Mouse (Mus musculus): ENCODE data around the gene Fastkd3. TPM values are rescaled to one million over a fixed set of nuclear protein-coding genes. Genes with fewer than 3 reads are reported as not detected.
A peak's percentile ranks its signal among the peaks of the same experiment; 100 is the strongest.

The Fastkd3 gene
- total and polyA plus RNA-seq, 2 experiments from 2014 or later: 13.9 to 19.2 TPM

DNA sequence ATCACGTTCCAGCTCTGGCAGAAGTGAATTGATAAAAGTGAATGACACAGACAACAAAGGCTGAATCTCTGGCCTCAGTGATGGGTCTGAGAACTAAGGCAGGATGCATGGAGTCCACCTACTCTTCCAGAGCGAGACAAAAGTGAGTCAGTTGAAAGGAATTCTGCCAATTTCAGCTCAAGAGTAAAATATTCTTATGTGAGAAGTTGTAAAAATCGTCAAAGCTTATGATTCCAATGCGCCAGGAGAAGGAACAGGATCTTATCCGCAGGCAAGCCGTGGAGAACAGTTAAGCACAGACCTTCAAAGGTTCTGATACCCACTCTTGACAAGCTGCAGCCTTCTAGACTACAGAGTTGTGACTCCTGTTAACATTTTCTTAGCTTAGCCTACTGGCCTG, 21.1 kb downstream of the Fastkd3 start:
- no peaks in the 10 kb centered on the region for H3K36me3 ChIP-seq (ENCODE audit: insufficient read depth, low read length)
- 80% methylated on average over 6 of the region's 6 CpGs for whole genome bisulfite sequencing
- H3K9ac ChIP-seq (replicated peaks; ENCODE audit: low read length): no peak overlapping the region
- no peaks in the 10 kb centered on the region for H3K9me3 ChIP-seq (ENCODE audit: low read length)
- DNase-seq (ENCODE audit: low spot score) (no peak), ATAC-seq (no peak)
- no peaks in the 10 kb centered on the region; the same call in none of the 2 replicates for H3K4me1 ChIP-seq (ENCODE audit: insufficient read depth, low read length)
- no peaks in the 10 kb centered on the region for H3K27me3 ChIP-seq (ENCODE audit: insufficient read depth, low read length)
- no peak overlapping the region for H3K4me3 ChIP-seq (ENCODE audit: low read length)
- no peak overlapping the region for H3K27ac ChIP-seq
- no peak overlapping the region for H3K4me2 ChIP-seq (ENCODE audit: low read depth, low read length)
- TF ChIP-seq CTCF (IDR thresholded peaks at IDR 0.05; ENCODE audit: low read depth): no peak

DNA sequence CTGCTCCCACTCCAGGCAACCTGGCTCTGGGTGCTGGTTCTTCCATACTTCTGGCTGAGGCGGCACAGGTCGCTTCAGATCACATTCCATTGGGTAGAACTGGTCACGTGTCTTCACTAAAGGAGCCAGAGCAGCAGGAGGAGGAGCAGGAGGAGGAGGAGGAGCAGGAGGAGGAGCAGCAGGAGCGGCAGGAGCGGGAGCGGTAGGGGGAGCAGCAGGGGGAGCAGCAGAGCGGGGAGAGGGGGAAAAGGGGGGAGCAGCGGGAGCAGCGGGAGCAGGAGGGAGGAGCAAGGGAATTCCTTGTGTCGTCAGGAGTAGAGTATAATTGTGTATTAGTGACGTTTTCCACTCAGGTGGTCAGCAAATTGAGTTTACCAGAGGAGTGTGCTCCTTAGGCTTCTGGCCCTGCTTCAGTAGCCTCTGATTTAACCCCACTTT, 23.7 kb downstream of the Fastkd3 start:
- 2% methylated on average over 11 of the region's 11 CpGs for WGBS
- DNase-seq (ENCODE audit: low spot score): peak; percentile 64
- ATAC-seq: peak; percentile 83

DNA sequence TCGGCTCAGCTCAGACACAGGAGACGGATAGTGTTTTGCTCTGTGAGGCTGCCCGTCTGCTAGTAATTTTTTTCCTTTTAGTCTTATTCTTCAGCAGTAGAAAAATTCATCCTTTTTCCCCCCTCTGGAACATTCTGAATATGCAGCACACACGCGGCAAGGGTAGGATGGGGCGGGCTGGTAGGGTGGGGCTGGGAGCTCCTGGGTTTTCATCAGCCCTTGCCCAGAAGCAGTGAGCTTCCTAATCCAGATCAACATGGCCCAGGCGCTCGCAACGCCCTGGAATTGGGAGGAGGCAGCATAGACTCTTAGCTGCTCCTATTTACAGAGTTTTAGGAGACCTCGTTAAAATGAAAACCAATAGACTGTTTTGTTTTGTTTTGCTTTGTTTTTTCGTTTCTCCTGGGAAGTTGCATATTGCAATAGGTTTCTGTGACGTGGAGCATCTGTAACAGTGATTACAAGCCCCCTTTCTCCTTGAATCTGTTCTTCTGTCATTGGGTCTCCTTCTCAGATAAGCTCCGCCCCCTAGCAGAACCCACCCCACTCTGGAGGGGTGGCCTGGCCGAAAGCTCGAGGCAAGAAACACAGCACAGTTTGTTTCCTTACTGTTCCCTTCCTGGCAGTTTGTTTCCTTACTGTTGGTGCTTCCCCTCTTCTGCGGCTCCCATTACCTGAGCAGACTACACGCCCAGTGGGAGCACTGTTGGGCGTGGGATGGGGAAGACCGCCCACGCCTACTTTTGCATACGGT, 25.8 kb downstream of the Fastkd3 start:
- DNase-seq (ENCODE audit: low spot score) (peak; percentile 31), ATAC-seq (peak; percentile 66)
- Histone ChIP-seq H3K9me3 (ENCODE audit: low read length) (no peaks in the 10 kb centered on the region), H3K27ac (peak overlapping the region; percentile 6; the same call in 1 of the 2 replicates), H3K4me3 (ENCODE audit: low read length) (no peak overlapping the region), H3K4me2 (ENCODE audit: low read depth, low read length) (peak overlapping the region; percentile 31), H3K27me3 (ENCODE audit: insufficient read depth, low read length) (no peaks in the 10 kb centered on the region), H3K36me3 (ENCODE audit: insufficient read depth, low read length) (no peaks in the 10 kb centered on the region), H3K9ac (replicated peaks; ENCODE audit: low read length) (0 out of 2 replicates have a peak overlapping the region, but pooled peaks have one; percentile 2), H3K4me1 (ENCODE audit: insufficient read depth, low read length) (no peaks in the 10 kb centered on the region; the same call in 1 of the 2 replicates)
- WGBS: 48% methylated on average over 21 of the region's 21 CpGs
- no peak for TF ChIP-seq CTCF (IDR thresholded peaks at IDR 0.05; ENCODE audit: low read depth)

More for the DNA sequence above, 23.7 kb downstream of the Fastkd3 start:
- no peak overlapping the region for H3K9ac ChIP-seq (replicated peaks; ENCODE audit: low read length)
- peak overlapping the region; percentile 49 for H3K4me2 ChIP-seq (ENCODE audit: low read depth, low read length)
- 0 out of 2 replicates have a peak, but pooled peaks have one; percentile 12 for TF ChIP-seq CTCF (IDR thresholded peaks at IDR 0.05; ENCODE audit: low read depth)
- no peak overlapping the region for H3K27ac ChIP-seq
- peak overlapping the region; percentile 23 for H3K4me3 ChIP-seq (ENCODE audit: low read length)
- no peaks in the 10 kb centered on the region; the same call in none of the 2 replicates for H3K4me1 ChIP-seq (ENCODE audit: insufficient read depth, low read length)
- H3K9me3 ChIP-seq (ENCODE audit: low read length): no peaks in the 10 kb centered on the region
- no peaks in the 10 kb centered on the region for H3K27me3 ChIP-seq (ENCODE audit: insufficient read depth, low read length)
- H3K36me3 ChIP-seq (ENCODE audit: insufficient read depth, low read length): no peaks in the 10 kb centered on the region

DNA sequence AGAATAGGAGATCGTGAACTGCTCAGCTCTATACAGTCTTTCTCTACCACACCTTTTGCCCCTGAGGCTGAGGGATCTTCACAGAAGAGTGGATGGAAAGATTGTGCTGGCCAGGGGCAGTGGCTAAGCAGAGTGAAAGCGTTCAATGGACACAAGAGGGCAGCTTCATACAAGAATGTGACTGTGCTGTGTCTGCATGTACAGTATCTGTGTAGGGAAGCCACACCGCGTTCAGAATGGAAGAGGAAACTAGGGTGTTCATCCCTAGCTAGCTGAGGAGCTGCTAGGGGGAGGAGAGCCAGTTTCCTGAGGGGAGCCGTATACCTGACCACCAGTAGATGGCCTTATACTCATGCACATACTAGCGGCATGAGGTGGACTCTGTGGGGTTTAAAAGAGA, 40.8 kb downstream of the Fastkd3 start:
- Histone ChIP-seq H3K9me3 (ENCODE audit: low read length) (no peaks in the 10 kb centered on the region), H3K4me1 (ENCODE audit: insufficient read depth, low read length) (no peaks in the 10 kb centered on the region), H3K27me3 (ENCODE audit: insufficient read depth, low read length) (no peaks in the 10 kb centered on the region), H3K36me3 (ENCODE audit: insufficient read depth, low read length) (no peaks in the 10 kb centered on the region), H3K27ac (no peak overlapping the region), H3K4me2 (ENCODE audit: low read depth, low read length) (no peak overlapping the region), H3K9ac (replicated peaks; ENCODE audit: low read length) (no peak overlapping the region), H3K4me3 (ENCODE audit: low read length) (no peak overlapping the region)
- peak; percentile 91 for ATAC-seq
- DNase-seq (ENCODE audit: low spot score): peak; percentile 79
- peak; percentile 77; the same call in 1 of the 2 replicates for TF ChIP-seq CTCF (IDR thresholded peaks at IDR 0.05; ENCODE audit: low read depth)
- WGBS: 57% methylated on average over 6 of the region's 6 CpGs

DNA sequence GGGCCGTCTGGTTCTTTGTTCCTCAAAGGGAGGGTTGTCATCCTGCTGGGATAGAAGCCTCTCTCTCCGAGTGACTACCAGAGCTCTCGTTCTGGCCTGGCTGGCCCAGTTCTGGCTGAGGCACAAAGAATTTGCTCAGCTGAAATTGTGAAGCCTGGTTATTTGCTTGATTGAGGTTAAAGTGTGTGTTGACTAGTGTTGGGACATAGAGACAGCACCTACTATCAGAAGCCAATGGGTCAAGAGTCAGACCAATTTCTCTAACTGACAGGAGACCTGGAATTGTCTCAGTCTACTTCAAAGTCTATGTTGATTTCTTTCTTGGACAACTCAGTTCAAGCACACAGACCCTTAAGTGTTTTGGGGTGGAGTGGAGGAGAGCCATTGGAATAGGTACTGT, 45.0 kb downstream of the Fastkd3 start:
- no peak for ATAC-seq
- Histone ChIP-seq H3K4me3 (ENCODE audit: low read length) (no peak overlapping the region), H3K27ac (no peak overlapping the region), H3K4me1 (ENCODE audit: insufficient read depth, low read length) (no peaks in the 10 kb centered on the region), H3K4me2 (ENCODE audit: low read depth, low read length) (no peak overlapping the region), H3K9ac (replicated peaks; ENCODE audit: low read length) (no peak overlapping the region), H3K27me3 (ENCODE audit: insufficient read depth, low read length) (no peaks in the 10 kb centered on the region), H3K9me3 (ENCODE audit: low read length) (no peaks in the 10 kb centered on the region), H3K36me3 (ENCODE audit: insufficient read depth, low read length) (no peaks in the 10 kb centered on the region)
- 69% methylated on average over 3 of the region's 3 CpGs for WGBS
- TF ChIP-seq CTCF (IDR thresholded peaks at IDR 0.05; ENCODE audit: low read depth): no peak
- DNase-seq (ENCODE audit: low spot score): no peak

Other genes starting within 250 kb of the Fastkd3 start
- 10.1 and 18.0 TPM in 2 replicates for gene Mtrr, start 85 bp upstream of the Fastkd3 start, total RNA-seq (2014; rRNA removed)
- gene Mtrr, start 85 bp upstream of the Fastkd3 start, polyA plus RNA-seq (2015; fragmentation: Nextera tagmentation; extraction: Ambion mirVana): 8.2 and 10.3 TPM in 2 replicates
- gene 1700001L19Rik, start 15.2 kb downstream of the Fastkd3 start, total RNA-seq (2014; rRNA removed): 3.3 and 8.3 TPM in 2 replicates
- gene 1700001L19Rik, start 15.2 kb downstream of the Fastkd3 start, polyA plus RNA-seq (2015; fragmentation: Nextera tagmentation; extraction: Ambion mirVana): 13.5 and 14.0 TPM in 2 replicates

Measured in hindbrain, postnatal 0 days (tissue).